Mouse (Mus musculus): ENCODE data around the gene Gk5. TPM values are rescaled to one million over a fixed set of nuclear protein-coding genes. Genes with fewer than 3 reads are reported as not detected.
"Not testable (repeated sequence)": the region's sequence is repeated elsewhere in the genome, so short reads cannot be mapped to it uniquely, and the experiment has no call there.

Gene Gk5
- polyA plus RNA-seq (2015; fragmentation: Nextera tagmentation; extraction: Ambion mirVana) = 5.6 and 5.9 TPM in 2 replicates

DNA sequence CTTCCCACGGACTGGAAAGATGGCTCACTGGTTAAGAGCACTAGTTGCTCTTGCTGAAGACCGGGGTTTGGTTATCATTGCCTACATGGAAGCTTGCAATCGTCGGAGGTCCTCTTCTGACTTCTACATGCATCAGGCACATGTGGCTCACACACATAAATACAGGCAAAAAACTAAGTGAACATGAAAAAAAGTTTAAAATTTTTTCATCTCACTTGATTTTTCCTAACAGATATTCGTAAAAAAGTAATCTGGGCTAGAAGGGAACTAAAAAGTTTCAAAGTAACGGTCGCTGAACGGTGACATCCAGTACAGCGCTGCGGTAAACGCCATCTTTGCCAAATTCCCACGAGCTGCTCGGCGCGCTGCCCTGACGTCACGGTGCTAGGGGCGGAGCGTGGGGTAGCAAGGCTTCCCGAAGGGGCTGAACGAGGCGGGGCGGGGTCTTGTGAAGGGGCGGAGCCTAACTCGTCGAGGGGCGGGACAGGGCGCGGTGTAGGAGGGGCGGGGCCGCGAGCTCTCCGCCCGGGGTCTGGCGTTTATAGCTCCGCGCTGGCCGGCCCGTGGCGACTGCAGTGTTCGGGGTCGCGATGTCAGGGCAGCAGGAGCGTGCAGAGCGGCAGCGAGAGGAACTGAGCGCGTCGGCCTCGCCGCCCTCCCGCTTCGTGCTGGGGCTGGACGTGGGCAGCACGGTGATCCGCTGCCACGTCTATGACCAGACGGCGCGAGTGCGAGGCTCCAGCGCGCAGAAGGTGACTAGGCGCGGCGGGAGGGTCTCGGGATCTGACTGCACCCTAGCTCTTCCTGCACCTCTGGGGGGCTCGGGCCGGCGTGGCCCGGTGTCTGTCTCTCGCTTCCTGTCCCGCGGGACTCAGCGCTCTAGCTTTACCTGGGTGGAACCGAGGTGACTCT, at the start of gene Gk5:
Gene Gk5 (plus strand): TSS at position 502 of the 912 bp plus-strand sequence.
- ATAC-seq (ENCODE audit: low FRiP score, low TSS enrichment) = peak; percentile 98
- Histone ChIP-seq H3K27me3 (ENCODE audit: insufficient read depth, low read length) (no peaks in the 10 kb centered on the region), H3K4me1 (ENCODE audit: insufficient read depth, low read length) (0 out of 2 replicates have a peak, but pooled peaks cover 9% of the 10 kb centered on the region), H3K27ac (ENCODE audit: low read length) (no peak within 1 kb of the TSS), H3K4me2 (replicated peaks; ENCODE audit: low read depth, low read length) (peak within 1 kb of the TSS; percentile 89), H3K9ac (replicated peaks; ENCODE audit: low read length) (peak within 1 kb of the TSS; percentile 80), H3K4me3 (ENCODE audit: low read length) (peak within 1 kb of the TSS; percentile 74), H3K36me3 (ENCODE audit: insufficient read depth, low read length) (no peaks in the 10 kb centered on the region), H3K9me3 (ENCODE audit: low read length) (no peaks in the 10 kb centered on the region)
- WGBS = under 1% methylated on average over 76 of the region's 76 CpGs

DNA sequence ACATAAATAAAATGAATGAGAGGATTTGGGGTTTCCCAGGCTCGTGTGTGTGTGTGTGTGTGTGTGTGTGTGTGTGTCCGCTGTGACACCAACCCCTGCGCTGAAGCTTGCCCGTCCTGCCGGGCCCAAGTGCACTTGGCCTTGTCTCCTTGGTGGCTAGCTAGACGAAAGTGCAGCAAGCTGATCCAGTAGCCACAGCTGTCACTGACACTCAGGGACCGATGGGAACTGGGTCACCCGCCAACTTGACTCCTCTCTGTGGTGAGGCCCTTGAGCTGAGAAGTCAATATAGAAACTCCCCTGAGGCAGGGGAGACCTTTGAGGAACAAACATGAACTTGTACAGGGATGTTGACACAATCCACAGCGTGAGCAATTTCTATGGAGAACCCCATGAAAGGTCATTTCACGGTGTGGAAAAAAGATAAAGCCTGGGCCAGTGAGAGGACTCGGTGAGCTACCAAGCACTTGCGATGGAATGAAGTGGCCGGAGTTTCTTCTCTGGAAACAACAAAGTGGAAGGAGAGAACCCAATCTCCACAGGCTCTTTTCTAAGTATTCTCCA, 40.3 kb upstream of the Gk5 start:
- Histone ChIP-seq H3K27me3 (ENCODE audit: insufficient read depth, low read length) (no peaks in the 10 kb centered on the region), H3K27ac (ENCODE audit: low read length) (no peak overlapping the region), H3K9me3 (ENCODE audit: low read length) (no peaks in the 10 kb centered on the region), H3K4me3 (ENCODE audit: low read length) (no peak overlapping the region), H3K9ac (replicated peaks; ENCODE audit: low read length) (no peak overlapping the region), H3K4me1 (ENCODE audit: insufficient read depth, low read length) (no peaks in the 10 kb centered on the region), H3K4me2 (replicated peaks; ENCODE audit: low read depth, low read length) (no peak overlapping the region), H3K36me3 (ENCODE audit: insufficient read depth, low read length) (no peaks in the 10 kb centered on the region)
- ATAC-seq (ENCODE audit: low FRiP score, low TSS enrichment) = no peak
- 91% methylated on average over 13 of the region's 13 CpGs for WGBS

DNA sequence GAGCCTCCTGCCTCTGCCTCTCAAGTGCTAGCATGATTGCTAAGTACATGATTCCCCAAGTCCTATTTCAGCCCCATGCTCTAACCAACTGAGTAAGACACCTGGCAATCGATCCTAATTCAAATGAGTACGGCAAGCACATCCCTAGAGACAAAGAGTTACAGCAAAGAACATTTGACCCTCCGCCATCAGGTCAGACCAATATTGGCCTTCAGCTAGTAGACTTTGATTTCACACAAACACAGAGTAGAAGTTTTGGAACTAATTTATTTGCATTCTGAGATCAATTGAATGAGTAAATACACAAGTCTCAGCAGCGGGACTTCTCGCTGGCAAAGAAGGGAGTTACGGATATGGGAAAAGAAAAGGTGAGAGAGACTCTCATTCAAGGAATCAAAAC, 33.9 kb upstream of the Gk5 start:
- WGBS = 90% methylated on average over 6 of the region's 6 CpGs
- Histone ChIP-seq H3K9me3 (ENCODE audit: low read length) (no peaks in the 10 kb centered on the region), H3K4me2 (replicated peaks; ENCODE audit: low read depth, low read length) (no peak overlapping the region), H3K27ac (ENCODE audit: low read length) (no peak overlapping the region), H3K27me3 (ENCODE audit: insufficient read depth, low read length) (no peaks in the 10 kb centered on the region), H3K4me1 (ENCODE audit: insufficient read depth, low read length) (no peaks in the 10 kb centered on the region), H3K9ac (replicated peaks; ENCODE audit: low read length) (no peak overlapping the region), H3K36me3 (ENCODE audit: insufficient read depth, low read length) (no peaks in the 10 kb centered on the region), H3K4me3 (ENCODE audit: low read length) (no peak overlapping the region)
- ATAC-seq (ENCODE audit: low FRiP score, low TSS enrichment) = no peak

DNA sequence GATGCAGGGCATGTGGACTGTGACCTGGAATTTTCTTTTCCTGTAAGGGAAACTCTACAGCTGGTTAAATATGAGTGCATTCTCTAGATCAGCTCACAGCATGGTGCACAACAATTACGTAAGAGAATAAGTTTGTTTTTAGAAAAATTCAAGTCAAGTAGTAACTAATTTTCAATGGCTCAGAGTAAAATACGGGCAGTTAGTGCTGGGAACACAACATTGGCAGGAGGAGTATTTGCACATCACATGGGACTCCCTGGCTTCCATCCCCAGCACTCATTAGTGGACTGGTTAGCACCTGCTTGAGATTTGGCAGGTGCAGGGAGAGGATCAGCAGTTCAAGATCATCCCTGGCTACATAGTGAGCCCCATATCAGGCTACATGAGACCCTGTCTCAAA, 31.5 kb upstream of the Gk5 start:
- H3K4me2 ChIP-seq (replicated peaks; ENCODE audit: low read depth, low read length) = no peak overlapping the region
- no peak for ATAC-seq (ENCODE audit: low FRiP score, low TSS enrichment)
- H3K36me3 ChIP-seq (ENCODE audit: insufficient read depth, low read length) = no peaks in the 10 kb centered on the region
- WGBS = 85% methylated on average over 2 of the region's 2 CpGs
- no peaks in the 10 kb centered on the region for H3K9me3 ChIP-seq (ENCODE audit: low read length)
- no peak overlapping the region for H3K27ac ChIP-seq (ENCODE audit: low read length)
- no peak overlapping the region for H3K9ac ChIP-seq (replicated peaks; ENCODE audit: low read length)
- no peaks in the 10 kb centered on the region for H3K4me1 ChIP-seq (ENCODE audit: insufficient read depth, low read length)
- H3K4me3 ChIP-seq (ENCODE audit: low read length) = no peak overlapping the region
- no peaks in the 10 kb centered on the region for H3K27me3 ChIP-seq (ENCODE audit: insufficient read depth, low read length)

DNA sequence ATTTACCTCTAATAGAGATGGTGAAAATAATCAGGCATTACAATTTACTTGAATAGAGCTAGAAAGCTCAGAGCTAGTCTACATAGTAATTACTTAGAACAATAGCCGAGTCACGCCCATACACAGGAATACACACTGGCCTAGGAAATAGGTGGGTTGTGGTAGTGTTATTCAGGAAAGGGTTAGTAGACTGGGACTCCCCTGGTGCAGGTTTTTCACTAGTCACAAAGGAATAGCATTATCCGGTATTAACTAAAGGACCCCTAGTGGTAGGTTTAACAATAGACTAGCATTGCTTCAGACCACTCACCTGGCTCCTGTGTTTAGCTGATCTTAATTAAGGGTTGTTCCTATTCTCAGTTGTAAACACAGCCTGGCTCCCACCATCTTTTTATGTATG, 30.7 kb upstream of the Gk5 start:
- not testable (repeated sequence) for H3K4me1 ChIP-seq (ENCODE audit: insufficient read depth, low read length); H3K9ac ChIP-seq (replicated peaks; ENCODE audit: low read length); H3K27me3 ChIP-seq (ENCODE audit: insufficient read depth, low read length); H3K4me2 ChIP-seq (replicated peaks; ENCODE audit: low read depth, low read length); H3K36me3 ChIP-seq (ENCODE audit: insufficient read depth, low read length); H3K27ac ChIP-seq (ENCODE audit: low read length); H3K4me3 ChIP-seq (ENCODE audit: low read length); H3K9me3 ChIP-seq (ENCODE audit: low read length); ATAC-seq (ENCODE audit: low FRiP score, low TSS enrichment)
- 88% methylated on average over 3 of the region's 3 CpGs for WGBS

DNA sequence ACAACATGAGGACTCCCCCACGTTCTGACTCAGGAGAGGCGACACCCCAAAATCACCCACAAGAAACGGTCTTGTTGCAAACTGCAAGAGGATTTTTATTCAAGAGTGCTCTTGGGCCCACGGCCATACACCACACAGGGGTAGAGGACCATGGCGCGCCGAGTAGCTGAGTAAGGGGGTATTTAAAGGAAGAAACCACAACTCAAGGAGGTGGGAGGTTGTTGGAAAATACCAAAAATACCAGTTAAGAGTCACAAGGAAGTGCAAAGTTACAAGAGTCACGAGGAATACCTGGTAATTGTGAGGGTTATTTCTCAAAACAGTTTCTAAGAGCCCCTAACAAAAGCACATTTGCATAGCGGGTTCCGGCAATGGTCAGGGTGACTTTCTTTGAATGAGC, 26.5 kb upstream of the Gk5 start:
- WGBS = 92% methylated on average over 10 of the region's 10 CpGs
- not testable (repeated sequence) for ATAC-seq (ENCODE audit: low FRiP score, low TSS enrichment)

DNA sequence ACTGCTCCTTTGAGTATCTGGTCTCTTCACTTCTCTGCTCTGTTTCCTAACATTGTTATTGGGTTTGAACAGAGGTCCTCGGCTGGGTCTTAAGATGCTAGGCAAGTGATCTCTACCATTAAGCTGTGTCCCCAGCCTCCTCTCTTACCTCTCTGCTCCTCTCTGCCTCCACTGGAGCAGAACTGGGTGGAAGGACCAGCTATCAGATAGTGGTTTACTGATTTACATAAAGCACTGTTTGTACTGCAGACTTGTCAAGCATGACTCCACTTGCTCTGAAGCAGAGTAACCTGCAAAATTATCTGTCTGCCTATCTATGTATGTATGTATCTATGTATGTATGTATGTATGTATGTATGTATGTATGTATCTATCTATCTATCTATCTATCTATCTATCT, 25.9 kb upstream of the Gk5 start:
- 87% methylated on average over 1 of the region's 1 CpGs for WGBS
- ATAC-seq (ENCODE audit: low FRiP score, low TSS enrichment) = no peak
- Histone ChIP-seq H3K27ac (ENCODE audit: low read length) (no peak overlapping the region), H3K4me3 (ENCODE audit: low read length) (no peak overlapping the region), H3K4me2 (replicated peaks; ENCODE audit: low read depth, low read length) (no peak overlapping the region), H3K27me3 (ENCODE audit: insufficient read depth, low read length) (no peaks in the 10 kb centered on the region), H3K36me3 (ENCODE audit: insufficient read depth, low read length) (no peaks in the 10 kb centered on the region), H3K4me1 (ENCODE audit: insufficient read depth, low read length) (no peaks in the 10 kb centered on the region), H3K9ac (replicated peaks; ENCODE audit: low read length) (no peak overlapping the region), H3K9me3 (ENCODE audit: low read length) (peaks cover 17% of the 10 kb centered on the region)

More for the DNA sequence above, 26.5 kb upstream of the Gk5 start:
- H3K27me3 ChIP-seq (ENCODE audit: insufficient read depth, low read length); H3K4me3 ChIP-seq (ENCODE audit: low read length); H3K36me3 ChIP-seq (ENCODE audit: insufficient read depth, low read length); H3K4me1 ChIP-seq (ENCODE audit: insufficient read depth, low read length); H3K4me2 ChIP-seq (replicated peaks; ENCODE audit: low read depth, low read length); H3K9ac ChIP-seq (replicated peaks; ENCODE audit: low read length); H3K27ac ChIP-seq (ENCODE audit: low read length): not testable (repeated sequence)
- peaks cover 17% of the 10 kb centered on the region for H3K9me3 ChIP-seq (ENCODE audit: low read length)

DNA sequence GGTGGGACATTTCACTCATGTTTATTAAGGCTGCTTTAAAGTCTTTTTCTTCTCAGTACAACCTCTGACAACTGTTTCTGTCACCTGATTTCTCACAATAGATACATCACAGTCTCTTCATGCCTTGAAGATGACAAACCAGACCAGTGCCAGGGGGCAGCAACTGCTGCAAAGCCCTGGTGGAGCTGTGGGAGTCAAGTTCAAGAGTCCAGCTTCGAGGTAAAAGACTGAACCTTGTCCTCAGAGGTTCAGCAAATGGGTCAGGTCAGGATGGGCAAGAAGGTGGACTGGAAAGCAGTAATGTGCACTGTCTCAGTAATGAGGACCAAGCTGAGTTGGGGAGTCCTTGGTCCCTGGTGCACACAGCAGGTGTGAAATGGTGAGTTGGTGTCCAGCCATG, 24.8 kb upstream of the Gk5 start:
- Histone ChIP-seq H3K9ac (replicated peaks; ENCODE audit: low read length) (no peak overlapping the region), H3K9me3 (ENCODE audit: low read length) (peaks cover 25% of the 10 kb centered on the region), H3K36me3 (ENCODE audit: insufficient read depth, low read length) (no peaks in the 10 kb centered on the region), H3K27me3 (ENCODE audit: insufficient read depth, low read length) (no peaks in the 10 kb centered on the region), H3K4me3 (ENCODE audit: low read length) (no peak overlapping the region), H3K4me1 (ENCODE audit: insufficient read depth, low read length) (no peaks in the 10 kb centered on the region), H3K27ac (ENCODE audit: low read length) (no peak overlapping the region), H3K4me2 (replicated peaks; ENCODE audit: low read depth, low read length) (no peak overlapping the region)
- no peak; the same call in 1 of the 2 replicates for ATAC-seq (ENCODE audit: low FRiP score, low TSS enrichment)
- WGBS = 74% methylated on average over 1 of the region's 1 CpGs

DNA sequence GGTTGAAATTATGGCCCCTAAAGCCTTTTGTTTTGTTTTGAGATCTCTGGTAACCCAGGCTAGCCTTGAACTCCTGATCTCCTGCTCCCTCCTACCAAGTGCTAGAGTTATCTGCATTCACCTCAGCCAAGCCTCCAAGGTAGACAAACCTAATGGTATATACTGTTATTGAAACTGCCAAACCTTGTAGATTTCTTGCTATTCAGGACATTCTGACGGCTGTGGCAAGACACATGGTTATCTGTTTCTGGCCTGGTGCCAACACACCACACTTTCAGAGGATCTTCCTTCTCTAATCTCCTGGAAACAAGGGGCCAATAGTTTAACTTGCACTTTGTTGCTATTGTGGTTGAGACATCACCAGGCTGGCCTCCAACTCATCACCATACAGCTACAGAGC, 24.0 kb upstream of the Gk5 start:
- H3K4me1 ChIP-seq (ENCODE audit: insufficient read depth, low read length) = no peaks in the 10 kb centered on the region
- 79% methylated on average over 1 of the region's 1 CpGs for WGBS

DNA sequence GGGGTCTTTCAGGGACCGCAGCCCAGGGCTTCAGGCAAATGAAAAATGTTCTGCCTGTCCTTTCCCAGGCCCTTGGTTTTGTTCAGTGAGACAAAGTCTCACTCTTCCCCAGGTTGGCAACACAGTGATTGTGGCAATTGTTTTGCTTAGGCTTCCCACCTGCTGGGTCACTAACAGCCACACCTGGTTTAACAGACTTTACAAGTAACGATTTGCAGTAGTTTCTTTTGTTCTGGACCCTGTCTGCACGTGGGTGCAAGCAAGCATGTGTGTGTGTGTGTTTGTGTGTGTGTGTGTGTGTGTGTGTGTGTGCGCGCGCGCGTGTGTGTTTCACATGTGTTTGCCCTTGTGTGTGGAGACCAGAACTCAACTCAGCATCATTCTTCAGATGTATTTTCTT, 16.3 kb upstream of the Gk5 start:
- Histone ChIP-seq H3K36me3 (ENCODE audit: insufficient read depth, low read length) (no peaks in the 10 kb centered on the region), H3K27me3 (ENCODE audit: insufficient read depth, low read length) (no peaks in the 10 kb centered on the region), H3K9ac (replicated peaks; ENCODE audit: low read length) (no peak overlapping the region), H3K4me2 (replicated peaks; ENCODE audit: low read depth, low read length) (no peak overlapping the region), H3K4me1 (ENCODE audit: insufficient read depth, low read length) (no peaks in the 10 kb centered on the region), H3K27ac (ENCODE audit: low read length) (no peak overlapping the region), H3K9me3 (ENCODE audit: low read length) (peaks cover 20% of the 10 kb centered on the region), H3K4me3 (ENCODE audit: low read length) (no peak overlapping the region)
- 91% methylated on average over 8 of the region's 8 CpGs for WGBS
- no peak for ATAC-seq (ENCODE audit: low FRiP score, low TSS enrichment)

More for the DNA sequence above, 24.0 kb upstream of the Gk5 start:
- H3K36me3 ChIP-seq (ENCODE audit: insufficient read depth, low read length) = no peaks in the 10 kb centered on the region
- H3K9me3 ChIP-seq (ENCODE audit: low read length) = peaks cover 33% of the 10 kb centered on the region
- H3K27ac ChIP-seq (ENCODE audit: low read length) = no peak overlapping the region
- H3K4me2 ChIP-seq (replicated peaks; ENCODE audit: low read depth, low read length) = no peak overlapping the region
- no peak overlapping the region for H3K9ac ChIP-seq (replicated peaks; ENCODE audit: low read length)
- no peaks in the 10 kb centered on the region for H3K27me3 ChIP-seq (ENCODE audit: insufficient read depth, low read length)
- no peak overlapping the region for H3K4me3 ChIP-seq (ENCODE audit: low read length)
- ATAC-seq (ENCODE audit: low FRiP score, low TSS enrichment) = no peak

Data from kidney, embryonic 16.5 days (tissue).